Mouse (Mus musculus): ENCODE measurements around the gene Wfikkn1. TPM values are rescaled to one million over a fixed set of nuclear protein-coding genes. Genes with fewer than 3 reads are reported as not detected.

Wfikkn1 gene
- polyA plus RNA-seq, 1 experiment from 2014 or later = 0.23 TPM

DNA sequence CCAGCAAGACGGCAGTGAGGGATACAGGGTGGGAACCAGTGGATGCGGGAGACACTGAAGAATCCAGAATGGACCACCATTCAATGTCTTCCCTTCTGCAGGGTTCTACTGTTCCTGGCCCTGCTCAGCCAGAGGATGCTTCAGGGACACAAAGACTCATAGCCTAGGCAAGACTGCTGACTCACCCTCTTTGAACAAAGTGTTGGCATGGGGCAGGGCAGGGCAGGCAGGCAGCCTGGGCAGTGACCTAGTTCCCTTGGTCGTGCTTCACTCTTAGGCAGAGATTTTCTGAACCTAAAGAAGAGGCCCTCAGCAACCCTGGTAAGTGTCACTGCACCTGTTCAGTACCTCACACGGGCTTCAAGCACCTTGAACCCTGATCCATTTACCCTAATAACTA, 31.2 kb upstream of the Wfikkn1 start:
- Histone ChIP-seq H3K4me2 (no peak overlapping the region), H3K4me1 (peaks cover 29% of the 10 kb centered on the region), H3K27ac (replicated peaks) (no peak overlapping the region), H3K9me3 (no peaks in the 10 kb centered on the region), H3K36me3 (peaks cover 8% of the 10 kb centered on the region), H3K4me3 (no peak overlapping the region), H3K27me3 (replicated peaks) (no peaks in the 10 kb centered on the region), H3K9ac (no peak overlapping the region)
- 84% methylated on average over 4 of the region's 4 CpGs for WGBS
- ATAC-seq (ENCODE audit: extremely low read depth, insufficient number of reproducible peaks, low FRiP score, low TSS enrichment) = no peak

GRCm38 (mm10) chr17:25907640-25908039, 27.0 kb upstream of the Wfikkn1 start:
- 90% methylated on average over 2 of the region's 2 CpGs for WGBS
- H3K4me3 ChIP-seq = no peak overlapping the region
- H3K4me2 ChIP-seq = no peak overlapping the region
- H3K27ac ChIP-seq (replicated peaks) = no peak overlapping the region
- no peak for ATAC-seq (ENCODE audit: extremely low read depth, insufficient number of reproducible peaks, low FRiP score, low TSS enrichment)
- H3K4me1 ChIP-seq = 0 out of 2 replicates have a peak, but pooled peaks cover 2% of the 10 kb centered on the region
- H3K36me3 ChIP-seq = peaks cover 3% of the 10 kb centered on the region; the same call in 1 of the 2 replicates
- H3K9ac ChIP-seq = no peak overlapping the region
- H3K27me3 ChIP-seq (replicated peaks) = no peaks in the 10 kb centered on the region
- no peaks in the 10 kb centered on the region for H3K9me3 ChIP-seq

GRCm38 (mm10) chr17:25903061-25903460, 22.4 kb upstream of the Wfikkn1 start:
- no peak overlapping the region for H3K4me2 ChIP-seq
- H3K27me3 ChIP-seq (replicated peaks) = no peaks in the 10 kb centered on the region
- H3K36me3 ChIP-seq = peaks cover 22% of the 10 kb centered on the region
- H3K4me3 ChIP-seq = no peak overlapping the region
- H3K4me1 ChIP-seq = no peaks in the 10 kb centered on the region
- H3K9me3 ChIP-seq = no peaks in the 10 kb centered on the region
- H3K27ac ChIP-seq (replicated peaks) = no peak overlapping the region
- whole genome bisulfite sequencing = 86% methylated on average over 3 of the region's 3 CpGs
- ATAC-seq (ENCODE audit: extremely low read depth, insufficient number of reproducible peaks, low FRiP score, low TSS enrichment) = no peak
- H3K9ac ChIP-seq = no peak overlapping the region

- Histone ChIP-seq H3K4me2 (no peak overlapping the region), H3K4me1 (peaks cover 10% of the 10 kb centered on the region), H3K27ac (replicated peaks) (no peak overlapping the region), H3K9me3 (no peaks in the 10 kb centered on the region), H3K9ac (no peak overlapping the region), H3K4me3 (no peak overlapping the region), H3K36me3 (peaks cover 19% of the 10 kb centered on the region), H3K27me3 (replicated peaks) (no peaks in the 10 kb centered on the region)
- WGBS = 95% methylated on average over 1 of the region's 1 CpGs
- ATAC-seq (ENCODE audit: extremely low read depth, insufficient number of reproducible peaks, low FRiP score, low TSS enrichment) = no peak
Observed at GRCm38 (mm10) chr17:25900193-25900592, 19.5 kb upstream of the Wfikkn1 start.

DNA sequence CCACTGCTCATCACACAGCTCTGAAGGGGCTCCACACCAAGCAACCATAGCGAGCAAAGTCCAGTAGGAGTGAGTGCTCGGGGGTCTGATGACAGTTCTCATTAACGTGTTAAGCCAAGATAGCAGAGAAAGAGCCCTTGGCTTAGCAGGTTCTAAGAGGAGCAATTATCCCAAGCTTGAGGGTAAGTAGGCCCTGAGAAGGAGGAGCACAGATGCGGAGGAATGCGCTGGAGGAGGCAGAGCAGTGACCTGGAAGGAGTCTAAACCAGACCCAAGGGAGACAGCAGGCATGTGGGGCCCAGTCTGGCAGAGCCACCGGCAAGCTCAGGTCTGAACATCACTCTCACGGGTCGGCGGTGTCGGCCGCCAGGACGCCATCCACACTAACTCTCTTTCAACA, 15.2 kb upstream of the Wfikkn1 start:
- WGBS = 50% methylated on average over 12 of the region's 12 CpGs
- H3K36me3 ChIP-seq = peaks cover 12% of the 10 kb centered on the region
- H3K4me1 ChIP-seq = peaks cover 13% of the 10 kb centered on the region
- no peak overlapping the region for H3K27ac ChIP-seq (replicated peaks)
- H3K4me2 ChIP-seq = no peak overlapping the region
- no peaks in the 10 kb centered on the region for H3K27me3 ChIP-seq (replicated peaks)
- no peak overlapping the region for H3K4me3 ChIP-seq
- H3K9ac ChIP-seq = no peak overlapping the region
- no peaks in the 10 kb centered on the region for H3K9me3 ChIP-seq
- no peak for ATAC-seq (ENCODE audit: extremely low read depth, insufficient number of reproducible peaks, low FRiP score, low TSS enrichment)

DNA sequence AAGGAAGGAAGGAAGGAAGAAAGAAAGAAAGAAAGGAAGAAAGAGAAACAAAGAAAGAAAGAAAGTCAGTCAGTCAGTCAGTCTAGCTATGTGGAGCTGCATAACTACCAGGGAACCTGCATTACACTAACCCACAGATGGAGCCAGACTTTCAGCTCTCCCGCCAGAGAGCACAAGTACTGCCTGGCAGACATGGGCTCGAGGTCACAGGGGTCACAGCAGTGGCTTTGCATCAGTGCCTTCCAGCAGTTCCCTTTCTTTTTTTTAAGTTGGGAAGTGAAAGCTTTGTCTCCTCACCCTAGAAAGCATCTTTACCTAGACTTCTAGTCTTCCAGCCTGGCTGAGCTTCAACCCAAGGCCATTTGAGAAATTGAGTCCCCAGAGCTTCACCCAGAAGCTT, 14.8 kb upstream of the Wfikkn1 start:
- H3K27me3 ChIP-seq (replicated peaks) = no peaks in the 10 kb centered on the region
- H3K4me1 ChIP-seq = peaks cover 13% of the 10 kb centered on the region
- no peak overlapping the region for H3K4me2 ChIP-seq
- no peaks in the 10 kb centered on the region for H3K9me3 ChIP-seq
- H3K27ac ChIP-seq (replicated peaks) = no peak overlapping the region
- H3K4me3 ChIP-seq = no peak overlapping the region
- peaks cover 12% of the 10 kb centered on the region for H3K36me3 ChIP-seq
- ATAC-seq (ENCODE audit: extremely low read depth, insufficient number of reproducible peaks, low FRiP score, low TSS enrichment) = no peak
- 54% methylated on average over 2 of the region's 2 CpGs for whole genome bisulfite sequencing
- no peak overlapping the region for H3K9ac ChIP-seq

DNA sequence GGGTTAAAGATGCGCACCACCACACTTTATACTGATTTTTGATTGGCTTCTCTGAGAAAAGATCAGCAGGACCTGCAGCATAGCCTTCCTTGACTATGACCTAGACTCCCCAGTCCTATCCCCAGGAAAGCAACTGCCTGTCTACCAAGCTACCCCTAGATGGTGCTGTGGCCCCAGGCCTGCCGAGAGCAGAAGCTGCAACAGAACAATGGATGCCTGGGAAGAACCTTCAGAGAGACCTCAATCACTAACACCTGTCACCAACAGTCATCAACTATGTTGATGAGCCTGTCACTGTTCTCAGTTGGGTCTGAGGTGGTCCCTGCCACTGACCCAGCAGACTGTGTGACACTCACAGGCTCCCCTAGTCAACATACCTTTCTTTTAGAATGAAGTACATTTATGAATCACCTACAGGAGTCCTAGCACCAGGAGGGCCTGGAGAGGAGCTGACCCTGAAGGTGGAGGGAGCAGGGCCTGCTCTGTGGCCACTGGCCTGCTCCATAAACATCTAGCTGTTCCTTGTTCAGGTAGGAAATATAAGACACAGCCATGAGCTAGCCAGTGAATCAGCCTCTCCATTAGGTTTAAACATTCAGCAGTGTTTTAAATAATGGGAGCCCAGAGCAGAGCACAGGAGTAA, 13.4 kb upstream of the Wfikkn1 start:
- Histone ChIP-seq H3K9me3 (no peaks in the 10 kb centered on the region), H3K4me3 (no peak overlapping the region), H3K27ac (replicated peaks) (no peak overlapping the region), H3K36me3 (peaks cover 18% of the 10 kb centered on the region), H3K4me2 (no peak overlapping the region), H3K27me3 (replicated peaks) (no peaks in the 10 kb centered on the region), H3K4me1 (peaks cover 13% of the 10 kb centered on the region), H3K9ac (no peak overlapping the region)
- ATAC-seq (ENCODE audit: extremely low read depth, insufficient number of reproducible peaks, low FRiP score, low TSS enrichment) = no peak
- 30% methylated on average over 2 of the region's 2 CpGs for WGBS

DNA sequence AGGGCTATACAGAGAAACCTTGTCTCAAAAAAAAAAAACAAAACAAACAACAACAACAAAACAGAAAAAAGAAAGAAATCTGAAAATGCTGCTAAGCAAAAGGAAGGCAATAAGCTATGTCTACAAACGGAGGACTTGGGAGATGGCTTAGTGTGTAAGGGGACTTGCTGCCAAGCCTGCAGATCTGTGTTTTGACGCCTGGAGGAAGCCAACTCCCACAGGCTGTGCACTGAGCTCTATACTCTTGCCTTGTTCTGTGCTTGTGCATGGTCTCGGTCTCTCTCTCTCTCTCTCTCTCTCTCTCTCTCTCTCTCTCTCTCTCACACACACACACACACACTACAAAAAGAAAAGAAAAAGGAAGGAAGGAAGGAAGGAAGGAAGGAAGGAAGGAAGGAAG, 8.2 kb upstream of the Wfikkn1 start:
- Histone ChIP-seq H3K9me3 (no peaks in the 10 kb centered on the region), H3K27me3 (replicated peaks) (no peaks in the 10 kb centered on the region), H3K9ac (no peak overlapping the region), H3K27ac (replicated peaks) (no peak overlapping the region), H3K4me2 (no peak overlapping the region), H3K36me3 (peaks cover 50% of the 10 kb centered on the region), H3K4me1 (no peaks in the 10 kb centered on the region), H3K4me3 (no peak overlapping the region)
- ATAC-seq (ENCODE audit: extremely low read depth, insufficient number of reproducible peaks, low FRiP score, low TSS enrichment) = no peak
- 84% methylated on average over 3 of the region's 3 CpGs for WGBS

DNA sequence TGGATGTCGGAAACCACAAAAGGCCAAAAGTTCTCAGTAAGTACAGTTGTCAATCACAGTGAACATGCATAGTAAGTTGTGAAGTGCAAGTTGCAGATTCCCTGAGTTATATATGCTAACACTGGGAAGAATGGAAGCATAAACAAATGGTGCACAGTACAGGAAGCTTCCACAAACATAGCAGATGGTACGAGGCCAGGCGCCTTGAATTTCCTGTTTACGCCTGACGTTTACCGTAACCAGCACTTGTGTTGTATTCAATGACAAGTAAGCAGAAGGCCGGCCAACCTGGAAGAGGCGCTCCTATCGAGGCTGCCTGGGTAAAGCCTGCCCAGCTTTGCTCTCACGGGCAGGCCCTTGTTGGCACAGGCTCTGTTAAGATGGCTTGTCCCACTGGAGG, 6.8 kb upstream of the Wfikkn1 start:
- H3K9me3 ChIP-seq = no peaks in the 10 kb centered on the region
- H3K4me3 ChIP-seq = no peak overlapping the region
- H3K9ac ChIP-seq = no peak overlapping the region
- no peaks in the 10 kb centered on the region for H3K4me1 ChIP-seq
- no peak for ATAC-seq (ENCODE audit: extremely low read depth, insufficient number of reproducible peaks, low FRiP score, low TSS enrichment)
- no peak overlapping the region for H3K4me2 ChIP-seq
- H3K36me3 ChIP-seq = peaks cover 64% of the 10 kb centered on the region
- H3K27me3 ChIP-seq (replicated peaks) = no peaks in the 10 kb centered on the region
- H3K27ac ChIP-seq (replicated peaks) = no peak overlapping the region
- WGBS = 78% methylated on average over 10 of the region's 10 CpGs

GRCm38 (mm10) chr17:25886806-25887205, 6.1 kb upstream of the Wfikkn1 start:
- no peaks in the 10 kb centered on the region for H3K27me3 ChIP-seq (replicated peaks)

GRCm38 (mm10) chr17:25885636-25886035, 5.0 kb upstream of the Wfikkn1 start:
- Histone ChIP-seq H3K27ac (replicated peaks) (no peak overlapping the region), H3K36me3 (peaks cover 72% of the 10 kb centered on the region), H3K4me2 (no peak overlapping the region), H3K9me3 (no peaks in the 10 kb centered on the region), H3K4me3 (no peak overlapping the region), H3K9ac (no peak overlapping the region), H3K27me3 (replicated peaks) (no peaks in the 10 kb centered on the region), H3K4me1 (peaks cover 11% of the 10 kb centered on the region)
- 71% methylated on average over 4 of the region's 4 CpGs for WGBS
- ATAC-seq (ENCODE audit: extremely low read depth, insufficient number of reproducible peaks, low FRiP score, low TSS enrichment) = no peak

More at GRCm38 (mm10) chr17:25886806-25887205, 6.1 kb upstream of the Wfikkn1 start:
- Histone ChIP-seq H3K4me2 (no peak overlapping the region), H3K4me1 (peaks cover under 1% of the 10 kb centered on the region; the same call in 1 of the 2 replicates), H3K9me3 (no peaks in the 10 kb centered on the region), H3K36me3 (peaks cover 69% of the 10 kb centered on the region), H3K9ac (no peak overlapping the region), H3K27ac (replicated peaks) (no peak overlapping the region), H3K4me3 (no peak overlapping the region)
- no peak for ATAC-seq (ENCODE audit: extremely low read depth, insufficient number of reproducible peaks, low FRiP score, low TSS enrichment)

- WGBS = 88% methylated on average over 3 of the region's 3 CpGs
- peaks cover 64% of the 10 kb centered on the region for H3K36me3 ChIP-seq
- no peak for ATAC-seq (ENCODE audit: extremely low read depth, insufficient number of reproducible peaks, low FRiP score, low TSS enrichment)
Observed at GRCm38 (mm10) chr17:25883824-25884223, 3.2 kb upstream of the Wfikkn1 start.

More at GRCm38 (mm10) chr17:25883824-25884223, 3.2 kb upstream of the Wfikkn1 start:
- Histone ChIP-seq H3K27ac (replicated peaks) (no peak overlapping the region), H3K9ac (no peak overlapping the region), H3K9me3 (no peaks in the 10 kb centered on the region), H3K4me2 (no peak overlapping the region), H3K4me3 (no peak overlapping the region), H3K4me1 (peaks cover 13% of the 10 kb centered on the region), H3K27me3 (replicated peaks) (no peaks in the 10 kb centered on the region)

Measured in heart, embryonic 13.5 days (tissue).